Mouse (Mus musculus): ENCODE measurements at regions not wholly inside any gene's neighbourhood (a gene's known extent, or its start where the extent isn't known, plus 50 kb on each side); places are given as distances from the start of the nearest gene placed in this dataset.

DNA sequence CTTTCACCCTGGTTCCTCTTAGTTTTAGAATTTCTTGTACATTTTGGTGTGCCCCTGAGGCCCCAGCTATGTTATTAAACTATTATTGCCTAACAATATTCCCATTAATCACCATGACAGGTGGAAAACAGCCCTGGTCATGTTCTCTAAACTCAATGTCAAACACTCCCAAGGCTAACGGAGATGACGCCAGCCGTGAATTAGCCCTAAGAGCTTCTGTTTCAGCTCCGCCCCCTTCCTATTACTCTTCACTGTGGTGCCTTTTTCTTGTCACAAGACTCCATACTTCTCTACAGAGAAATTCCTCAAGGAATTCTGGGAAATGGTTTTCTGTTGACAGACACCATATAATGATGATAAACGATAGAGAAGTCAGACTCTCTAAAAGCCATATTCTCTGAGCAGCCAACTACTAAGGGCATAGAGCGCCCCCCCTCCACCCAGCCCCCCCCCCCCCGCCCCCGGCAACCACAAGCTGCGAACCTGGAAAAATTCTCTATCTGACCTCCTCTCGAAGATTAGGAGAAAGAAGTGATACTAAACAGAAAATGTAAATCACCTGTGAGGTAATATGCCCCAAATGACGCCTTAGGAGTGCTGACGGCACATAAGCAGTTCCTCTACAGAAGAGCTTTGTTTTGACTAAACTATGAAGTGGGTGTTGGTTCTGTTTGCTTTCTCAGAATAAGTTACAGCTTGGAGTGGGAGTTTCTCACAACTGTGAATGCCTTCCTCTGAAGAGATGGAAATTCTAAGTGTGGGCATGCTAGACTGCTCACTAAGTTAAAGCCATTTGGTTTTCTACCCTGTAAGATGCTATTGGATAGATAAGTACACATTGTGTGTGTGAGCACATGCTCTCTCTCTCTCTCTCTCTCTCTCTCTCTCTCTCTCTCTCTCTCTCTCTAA lies 76.8 kb upstream of the Sfrp2 start:
- DNase-seq (ENCODE audit: low spot score in 2 of 2), result peak in 1 of 2 experiments; percentile 24

DNA sequence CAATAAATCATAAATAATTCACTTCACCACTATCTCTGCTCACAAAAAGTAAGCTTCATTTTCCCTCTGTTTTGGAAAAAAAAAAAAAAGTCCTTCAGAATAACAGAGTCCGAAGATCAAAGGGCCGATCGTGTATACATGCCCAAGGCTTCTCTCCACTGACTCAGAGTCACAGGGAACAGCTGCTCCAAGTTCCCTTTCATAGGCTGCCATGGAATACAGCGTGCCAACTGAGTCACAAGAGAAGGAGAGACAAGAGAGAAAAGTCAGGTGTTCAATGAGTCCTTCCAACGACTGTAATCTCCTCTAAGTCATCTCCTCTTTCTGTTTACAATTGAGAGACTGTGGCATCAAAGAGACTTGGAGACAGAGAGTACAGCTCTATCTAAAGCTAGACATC lies 71.6 kb upstream of the Sfrp2 start:
- DNase-seq (ENCODE audit: low spot score in 2 of 2), result no peak

DNA sequence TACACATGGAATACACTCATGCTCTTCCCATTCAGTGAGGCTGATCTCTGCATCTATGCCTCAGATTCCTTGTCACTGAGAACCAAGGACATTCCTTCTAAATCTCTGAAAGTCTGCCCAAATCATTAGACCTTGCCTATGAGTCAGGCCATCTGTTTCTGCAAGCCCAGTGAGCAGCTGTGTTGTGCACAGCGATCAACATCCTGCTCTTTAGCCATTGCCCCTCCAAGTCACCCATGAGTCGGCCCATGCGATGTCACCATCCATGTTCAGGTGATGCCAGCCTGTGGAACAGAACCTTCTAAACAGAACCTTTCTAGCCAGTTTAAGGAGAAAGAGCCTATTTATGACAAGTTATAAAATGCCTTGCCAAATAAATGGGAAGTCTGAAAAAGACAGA lies 66.4 kb upstream of the Sfrp2 start:
- no peak for DNase-seq (ENCODE audit: low spot score in 2 of 2)

DNA sequence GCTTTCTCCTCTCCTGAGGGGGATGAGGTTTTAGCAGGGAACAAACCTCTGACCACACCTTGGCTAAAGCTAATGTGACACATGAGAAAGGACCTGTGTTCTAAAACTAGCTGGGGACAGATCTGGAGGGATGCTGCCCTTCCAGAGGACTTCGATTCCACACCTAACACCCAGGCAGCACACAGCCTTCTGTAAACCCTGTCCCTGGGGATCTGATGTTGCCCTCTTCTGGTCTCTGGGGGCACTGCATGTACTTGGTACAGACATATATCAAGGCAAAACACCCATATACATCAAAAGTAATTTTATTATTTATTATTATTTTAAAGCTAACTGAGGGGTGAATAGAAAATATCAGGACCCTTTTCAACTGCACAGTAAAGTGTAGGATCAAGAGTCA lies 65.0 kb upstream of the Sfrp2 start:
- peak; percentile 19 to 29 for DNase-seq (ENCODE audit: low spot score in 2 of 2)

DNA sequence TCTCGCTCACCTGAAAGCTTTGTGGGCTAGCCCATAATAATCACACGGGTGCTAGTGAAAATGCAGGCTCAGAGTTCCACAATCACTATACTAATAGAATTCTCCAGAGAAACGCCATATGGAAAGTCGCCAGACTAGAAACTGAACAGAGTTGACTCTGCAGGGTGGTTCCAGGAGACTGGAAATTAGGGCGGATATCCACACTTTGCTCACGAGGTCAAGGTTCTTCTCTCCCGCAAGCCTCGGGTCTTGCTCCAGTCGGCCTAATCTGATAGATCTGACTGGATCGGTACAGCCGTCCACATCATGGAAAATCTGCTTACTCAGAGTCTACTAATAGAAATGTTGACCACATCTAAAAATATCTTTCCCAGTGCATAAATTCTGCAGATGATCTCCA lies 61.6 kb upstream of the Sfrp2 start:
- DNase-seq (ENCODE audit: low spot score in 2 of 2), result no peak

DNA sequence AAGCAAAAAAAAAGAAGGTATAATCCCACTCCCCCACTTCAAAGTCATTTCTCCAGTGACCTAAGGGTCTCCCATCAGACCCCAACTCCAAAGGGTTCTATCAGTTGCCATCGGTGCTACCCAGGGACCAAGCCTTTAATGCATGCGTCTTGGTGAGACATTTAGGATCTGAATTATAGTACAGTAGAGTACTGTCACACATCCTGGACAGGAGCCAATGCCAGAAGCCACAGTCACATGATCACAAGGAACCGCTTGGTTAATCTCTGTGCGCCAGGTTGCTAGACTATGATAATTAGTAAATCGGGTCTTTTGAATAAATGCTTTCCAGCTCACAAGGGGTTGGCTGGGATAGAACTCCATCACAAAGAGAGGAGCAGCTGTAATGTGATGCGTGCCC lies 60.9 kb upstream of the Sfrp2 start:
- DNase-seq (ENCODE audit: low spot score in 2 of 2), result no peak

DNA sequence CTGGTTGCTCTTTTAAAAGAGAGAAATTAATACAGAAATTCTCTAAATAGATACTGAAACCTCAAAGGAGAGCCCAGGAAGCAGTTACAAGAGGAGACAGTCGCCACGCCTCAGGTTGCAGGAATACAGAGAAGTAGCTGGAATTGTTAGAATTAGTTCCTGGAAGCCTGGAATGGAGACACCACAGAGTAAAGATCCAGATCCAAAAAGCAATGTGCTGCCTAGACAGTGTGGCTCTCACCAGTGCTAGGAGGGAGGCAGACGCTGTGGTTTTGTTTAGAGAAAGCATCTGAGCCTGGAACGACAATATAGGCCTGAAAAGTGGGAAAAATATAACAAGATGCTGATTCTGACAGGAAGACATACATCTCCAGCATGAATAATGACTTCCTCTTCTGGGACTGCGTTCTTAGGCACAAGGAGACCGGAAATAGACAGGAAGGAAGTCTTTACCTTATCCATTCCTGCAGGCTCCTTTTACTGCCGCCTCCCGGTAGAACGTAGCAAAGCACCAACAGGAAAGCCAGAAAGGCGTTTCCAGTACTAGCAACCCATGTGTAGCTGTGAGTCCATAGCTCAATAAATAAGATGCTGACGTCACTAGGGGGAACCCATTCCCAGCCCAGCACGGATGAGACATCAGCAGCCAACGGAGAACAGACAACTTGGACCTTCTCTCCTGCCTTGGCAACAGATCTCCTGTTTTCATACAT lies 59.4 kb upstream of the Sfrp2 start:
- no peak for DNase-seq (ENCODE audit: low spot score in 2 of 2)

DNA sequence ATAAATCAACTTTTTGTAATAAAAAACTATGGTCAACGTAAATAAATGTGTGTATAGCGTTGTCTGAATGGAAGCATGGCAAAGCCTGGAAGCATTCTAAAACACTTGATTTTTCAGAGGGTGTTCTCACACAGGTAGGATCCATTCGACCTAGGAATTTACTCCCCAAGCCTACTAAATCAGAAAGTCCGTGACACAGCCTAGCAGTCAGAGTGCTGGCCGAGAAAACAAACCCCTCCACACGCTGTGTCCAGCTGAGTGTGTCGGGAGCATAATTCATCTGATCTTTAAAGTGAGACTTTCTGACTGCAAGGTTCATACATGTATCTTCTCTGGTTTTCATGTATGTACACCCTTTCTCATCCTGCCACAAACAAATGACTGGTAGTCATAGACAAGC lies 58.8 kb upstream of the Sfrp2 start:
- no peak for DNase-seq (ENCODE audit: low spot score in 2 of 2)

DNA sequence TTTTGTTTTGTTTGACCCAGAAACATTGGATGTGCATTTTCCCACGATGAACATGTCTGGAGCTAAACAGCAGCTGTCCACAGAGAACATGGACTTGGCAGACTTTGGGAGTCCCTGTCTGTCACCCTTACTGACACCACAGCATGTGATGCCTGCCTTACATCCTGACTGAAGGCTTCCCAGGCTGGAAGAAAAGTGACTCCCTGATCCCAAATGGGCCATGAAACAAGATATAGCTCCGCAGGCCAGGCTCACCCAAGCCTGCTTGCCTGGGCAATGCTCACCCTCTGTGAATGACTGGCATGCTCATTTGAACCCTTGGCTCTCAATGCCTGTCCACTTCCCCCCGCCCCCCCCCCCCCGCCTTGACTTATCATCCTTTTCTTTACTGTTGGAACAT lies 57.1 kb upstream of the Sfrp2 start:
- no peak for DNase-seq (ENCODE audit: low spot score in 2 of 2)

DNA sequence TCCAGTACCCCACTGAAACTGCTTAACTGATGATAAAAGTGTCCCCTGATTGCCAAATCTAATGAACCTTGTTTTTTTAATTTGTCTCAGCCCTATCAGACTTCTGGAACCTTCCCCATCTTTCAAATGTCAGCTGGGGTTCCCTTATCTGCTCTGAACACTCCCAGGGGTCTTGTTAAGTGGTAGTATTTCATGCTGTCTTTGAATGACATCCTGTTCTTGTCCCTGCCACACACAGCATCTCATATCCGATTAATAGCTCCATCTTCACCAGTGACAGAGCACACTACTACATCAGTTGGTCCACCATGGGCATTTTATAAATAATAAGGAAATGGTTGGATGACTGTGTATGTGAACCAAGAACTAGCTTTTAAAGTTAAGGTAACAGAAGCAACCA lies 56.6 kb upstream of the Sfrp2 start:
- DNase-seq (ENCODE audit: low spot score in 2 of 2), result no peak

DNA sequence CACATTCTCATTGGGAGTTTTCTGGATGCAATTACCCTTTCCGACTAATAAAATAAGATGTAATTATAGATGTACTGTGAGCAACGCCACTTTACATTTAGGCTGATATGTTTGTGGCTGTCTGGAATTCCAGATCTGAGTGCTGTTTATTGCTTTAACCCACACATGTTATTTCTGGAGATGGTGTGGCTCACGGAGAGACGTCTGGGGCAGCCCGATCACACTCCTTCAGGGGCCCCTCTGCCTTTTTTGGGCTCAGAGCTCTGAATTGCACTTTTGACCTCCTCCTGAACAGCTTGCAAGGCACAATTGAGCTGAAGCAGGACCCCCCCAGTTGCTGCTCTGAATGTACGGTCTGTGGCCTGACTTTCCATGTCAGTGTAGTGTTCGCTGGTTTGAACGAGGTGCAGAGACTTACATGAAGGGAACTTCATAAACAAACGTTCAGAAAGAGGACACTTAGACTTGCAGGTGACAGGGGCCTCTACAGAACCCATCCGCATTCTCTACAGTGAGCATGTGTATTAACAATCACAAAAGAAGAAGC lies 55.1 kb upstream of the Sfrp2 start:
- DNase-seq (ENCODE audit: low spot score in 2 of 2), result no peak

DNA sequence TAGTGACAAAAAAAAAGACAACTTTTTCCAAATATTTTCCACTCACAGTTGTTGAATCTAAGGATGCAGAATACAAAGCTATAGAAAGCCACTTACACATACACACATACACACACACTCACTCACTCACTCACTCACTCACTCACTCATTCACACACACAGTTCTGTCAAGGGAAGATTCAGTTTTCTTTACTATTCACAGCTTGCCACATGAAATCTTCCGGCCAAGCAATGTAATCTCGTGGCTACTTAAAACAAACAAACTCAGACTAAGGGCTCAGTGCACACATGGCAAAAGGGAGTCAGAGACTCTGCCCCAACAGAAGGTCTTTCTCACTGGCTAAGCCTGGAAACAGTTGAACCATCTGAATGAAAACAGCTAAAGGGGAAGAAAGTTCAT lies 53.8 kb upstream of the Sfrp2 start:
- no peak for DNase-seq (ENCODE audit: low spot score in 2 of 2)

DNA sequence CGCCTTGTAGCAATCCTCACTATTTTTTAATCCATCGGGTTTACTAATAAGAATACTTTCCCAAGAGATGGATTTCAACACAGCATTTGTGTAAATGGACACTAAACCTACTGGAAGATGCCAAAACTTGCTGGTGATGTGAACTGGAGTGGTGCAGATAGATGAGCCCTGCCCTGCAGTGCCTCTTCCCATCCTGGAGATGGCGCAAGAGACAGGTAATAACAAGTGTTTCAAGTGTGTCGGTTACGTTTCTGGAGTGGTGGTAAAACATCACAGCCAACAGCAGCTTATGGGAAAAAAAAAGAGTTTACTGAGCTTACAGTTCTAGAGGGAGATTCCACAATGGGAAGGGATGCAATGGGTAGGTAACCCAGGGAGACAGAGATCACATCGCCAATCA lies 51.5 kb upstream of the Sfrp2 start:
- no peak for DNase-seq (ENCODE audit: low spot score in 2 of 2)
